Mouse (Mus musculus) 3134 (cell line): Measurements from ENCODE around the gene Lyl1.

Source experiments
- DNase-seq: peaks from one replicate; pipeline ENCODE4 v3.0.0-alpha.2; 2011; ENCODE audit warnings: low spot score; ENCODE audit not compliant: insufficient read length; ENCODE audit errors: extremely low read depth

Gene Lyl1

DNA sequence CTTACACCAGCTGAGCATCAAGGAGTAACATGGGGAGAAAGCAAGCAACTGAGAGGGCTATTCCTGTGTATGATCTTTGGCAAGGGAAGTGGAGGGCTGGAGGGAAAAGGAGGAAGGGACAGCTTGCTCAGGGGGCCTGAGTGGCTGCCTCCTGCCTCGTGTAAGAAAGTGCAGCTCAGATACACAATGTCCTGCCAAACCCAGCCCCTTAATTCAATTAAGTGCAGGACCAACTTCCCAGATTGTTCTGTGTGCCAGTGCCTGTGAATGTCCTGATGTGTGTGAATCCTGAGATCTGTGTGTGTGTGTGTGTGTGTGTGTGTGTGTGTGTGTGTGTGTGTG is 38.1 kb downstream of the Lyl1 start:
- DNase-seq, result no peak

DNA sequence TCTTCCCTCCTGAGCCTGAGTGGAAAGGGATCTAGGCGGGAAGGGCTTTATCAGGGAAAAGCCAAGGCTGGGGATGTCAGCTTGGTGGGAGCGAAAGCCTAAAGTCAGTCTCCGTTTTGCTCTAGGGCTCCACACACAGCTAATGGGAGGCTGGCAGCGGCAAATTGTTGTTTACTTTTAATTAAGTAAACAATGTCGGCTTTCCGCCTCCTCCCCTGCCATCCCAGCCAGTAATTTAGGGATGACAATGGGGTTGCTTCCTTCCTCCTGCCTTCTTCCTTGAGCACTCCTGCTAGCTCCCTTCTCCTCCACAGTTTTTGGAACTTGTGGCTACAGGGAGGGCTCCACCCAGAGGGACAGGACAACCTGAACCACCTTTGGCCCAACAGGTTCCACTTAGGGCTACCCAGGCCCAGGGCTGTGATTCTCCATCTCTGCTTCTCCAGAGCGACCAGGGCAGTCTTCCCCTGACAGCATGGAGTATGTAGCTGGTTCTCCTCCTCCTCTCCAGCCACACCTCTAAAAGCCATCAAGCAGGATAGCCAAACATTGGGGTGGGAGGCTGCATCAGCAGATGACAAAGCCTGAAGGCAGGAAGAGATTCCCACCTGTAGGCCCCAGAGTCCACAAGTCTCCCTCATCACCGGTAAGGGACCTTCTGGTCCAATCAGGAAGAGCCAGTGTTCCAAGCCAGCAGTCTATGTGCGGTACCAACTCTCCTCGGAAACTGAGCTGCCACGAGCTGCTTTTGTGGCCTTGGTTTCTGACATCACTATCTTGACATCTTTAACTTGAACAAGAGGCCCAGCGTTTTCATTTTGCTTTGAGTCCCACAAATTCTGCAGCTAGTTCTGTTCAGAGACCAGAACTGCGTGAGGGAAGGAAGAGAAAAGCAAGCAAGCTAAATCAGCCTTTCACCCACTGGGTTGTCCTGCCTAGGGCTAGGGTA is 39.9 kb downstream of the Lyl1 start:
- DNase-seq, result no peak

DNA sequence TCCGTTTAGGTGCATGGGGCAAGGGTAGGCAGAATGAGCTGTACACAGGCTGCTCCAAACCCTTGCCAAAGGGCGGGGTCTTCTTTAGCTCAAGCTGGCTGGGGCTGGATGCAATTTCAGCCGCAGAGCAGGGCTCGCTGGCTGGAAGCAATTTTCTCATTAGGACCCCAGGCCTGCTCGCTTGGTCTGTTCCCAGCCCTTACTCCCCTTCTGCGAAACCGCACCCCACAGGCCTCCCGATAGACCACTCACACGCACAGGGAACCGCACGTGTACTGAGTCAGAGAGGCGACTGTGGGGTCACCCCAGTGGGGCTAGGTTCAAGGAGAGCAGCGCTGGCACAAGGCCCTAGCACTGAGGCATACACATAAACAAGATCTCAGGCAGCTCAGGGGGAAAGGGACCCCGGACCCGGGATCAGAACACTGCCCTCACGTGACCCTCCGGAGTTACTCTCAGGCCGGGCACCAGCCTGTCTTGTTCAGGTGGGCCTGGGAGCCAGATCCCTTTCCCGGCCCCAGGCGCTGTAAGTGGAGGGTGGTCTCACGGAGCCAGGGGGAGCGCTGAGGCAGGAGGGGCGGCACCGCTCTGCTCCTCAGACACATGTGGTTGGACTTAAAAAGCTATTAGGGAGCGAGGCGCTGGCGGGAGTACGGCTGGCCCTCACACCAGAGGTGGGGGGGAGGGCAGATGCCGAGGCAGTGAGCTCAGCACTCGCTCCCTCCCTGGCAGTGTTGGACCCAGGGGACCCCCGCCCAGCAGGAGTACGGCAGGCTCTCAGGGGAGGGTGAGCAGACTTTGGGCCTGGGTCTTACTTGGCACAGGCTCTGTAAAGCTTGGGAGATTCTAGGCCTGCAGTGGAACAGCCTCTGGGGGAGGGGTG is 41.2 kb downstream of the Lyl1 start:
- DNase-seq, result peak; percentile 87

DNA sequence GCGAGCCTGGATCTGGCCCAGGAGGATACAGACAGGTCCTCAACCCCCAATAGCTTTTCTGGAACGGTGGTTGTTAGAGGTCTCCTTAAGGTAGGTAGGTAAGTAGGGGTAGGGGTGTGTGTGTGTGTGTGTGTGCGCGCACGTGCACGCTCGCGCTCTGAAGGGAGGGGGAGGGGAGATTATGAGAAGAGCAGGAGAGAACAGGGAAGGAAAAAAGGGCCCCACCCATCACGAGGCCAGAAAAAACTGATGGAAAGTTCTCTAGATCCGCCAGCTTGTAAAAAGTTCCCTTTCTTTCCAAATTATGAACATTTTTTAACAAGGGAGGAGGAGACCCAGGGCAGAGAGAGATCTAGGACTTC is 41.8 kb downstream of the Lyl1 start:
- no peak for DNase-seq

DNA sequence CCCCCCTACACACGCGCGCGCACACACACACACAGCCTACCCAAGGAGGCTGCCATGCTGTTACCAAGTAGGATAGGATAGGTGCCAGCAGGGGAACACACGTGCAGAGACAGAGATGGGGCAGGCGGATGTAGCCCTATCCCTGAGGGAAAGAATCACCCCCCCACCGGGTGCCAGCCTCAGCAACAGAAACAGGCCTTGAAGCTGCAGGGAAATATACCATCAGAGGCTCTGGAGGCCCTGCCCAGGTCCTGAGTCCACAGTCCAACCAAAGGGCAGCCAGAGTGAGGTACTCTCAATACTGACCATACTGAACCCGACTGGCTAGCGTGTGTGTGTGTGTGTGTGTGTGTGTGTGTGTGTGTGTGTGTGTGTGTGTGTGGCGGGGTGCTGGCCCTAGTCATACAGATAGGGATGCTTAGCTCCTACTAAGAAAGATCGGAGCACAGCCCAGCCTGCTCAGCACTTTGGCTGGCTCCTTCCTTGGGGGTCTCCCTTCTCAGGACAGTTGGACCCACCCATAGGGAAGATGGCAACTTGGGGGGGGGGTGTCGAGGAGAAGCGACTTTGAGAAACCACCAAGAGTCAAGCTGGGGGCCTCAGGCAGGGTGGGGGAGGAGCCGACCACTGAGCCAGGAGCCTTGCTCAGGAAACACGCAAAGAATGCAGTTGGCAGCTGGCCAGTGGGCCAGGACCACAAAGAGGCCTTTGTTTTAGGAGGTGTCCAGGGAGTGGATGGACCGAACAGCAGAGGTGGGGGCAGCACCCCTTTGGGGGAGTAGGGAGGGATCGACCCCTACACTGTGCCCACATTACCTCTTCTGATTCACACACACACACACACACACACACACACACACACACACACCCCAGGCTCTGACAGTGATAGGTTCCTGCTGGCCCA is 42.5 kb downstream of the Lyl1 start:
- peak; percentile 88 for DNase-seq

DNA sequence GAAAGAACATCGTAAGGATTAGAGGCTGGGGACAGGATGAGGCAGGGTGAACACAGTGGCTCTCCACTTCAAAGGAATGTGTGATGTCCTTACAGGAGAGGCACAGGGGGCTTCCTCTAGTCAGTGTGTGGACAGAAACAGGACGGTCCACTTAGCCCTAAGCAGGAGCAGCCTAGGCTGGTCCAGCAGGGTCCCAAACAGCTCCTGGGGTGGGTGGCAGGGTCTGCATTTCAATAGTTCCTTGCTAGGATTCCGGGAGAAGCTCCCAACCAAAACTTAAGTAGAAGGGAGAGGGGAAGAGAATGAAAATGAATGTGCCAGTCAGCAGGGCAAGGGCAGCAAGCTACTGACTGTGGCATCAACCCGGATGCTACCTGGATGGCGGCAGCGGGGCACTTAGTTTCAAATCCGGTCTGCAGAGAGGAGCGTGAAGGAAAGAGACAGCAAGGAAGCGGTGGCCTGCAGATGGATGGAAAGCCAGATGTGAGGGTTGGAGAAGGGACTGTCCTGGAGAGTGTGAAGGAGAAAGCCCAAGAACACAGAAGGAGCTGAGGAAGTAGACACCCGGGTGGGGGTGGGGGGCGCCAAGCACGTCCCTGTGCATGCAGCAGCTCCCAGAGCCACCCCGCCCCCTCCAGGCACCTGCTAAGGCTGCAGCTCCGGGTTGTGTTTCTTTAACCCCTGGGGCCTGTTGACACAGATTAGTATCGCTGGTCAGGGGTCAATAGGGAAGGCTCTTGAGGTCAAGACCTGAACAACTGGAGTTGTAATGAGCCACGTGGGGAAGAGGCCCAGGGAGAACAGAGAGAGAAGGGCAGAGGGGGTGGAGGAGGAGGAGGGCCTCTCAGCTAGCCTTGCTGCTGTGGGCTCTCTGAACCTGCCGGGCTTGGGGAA is 44.0 kb downstream of the Lyl1 start:
- DNase-seq, result no peak

DNA sequence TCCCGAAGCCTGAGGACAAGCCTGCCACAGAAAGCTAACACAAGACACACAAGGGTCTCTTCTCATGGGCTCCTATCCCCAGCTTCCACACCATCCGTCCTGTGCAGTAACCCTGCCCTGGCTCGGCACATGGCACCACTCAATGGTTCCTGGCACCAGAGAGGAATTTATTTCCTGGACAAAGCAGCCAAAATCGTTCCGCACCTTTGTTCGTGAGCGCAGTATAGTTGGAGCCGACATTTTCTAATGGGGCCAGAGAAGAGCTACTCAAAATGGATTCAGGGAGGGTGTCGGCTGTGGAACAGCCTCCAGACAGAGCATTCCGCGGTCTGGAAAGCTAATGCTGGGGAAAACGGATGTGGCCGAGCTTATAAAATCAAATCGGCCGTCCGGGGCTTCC is 48.3 kb downstream of the Lyl1 start:
- no peak for DNase-seq

DNA sequence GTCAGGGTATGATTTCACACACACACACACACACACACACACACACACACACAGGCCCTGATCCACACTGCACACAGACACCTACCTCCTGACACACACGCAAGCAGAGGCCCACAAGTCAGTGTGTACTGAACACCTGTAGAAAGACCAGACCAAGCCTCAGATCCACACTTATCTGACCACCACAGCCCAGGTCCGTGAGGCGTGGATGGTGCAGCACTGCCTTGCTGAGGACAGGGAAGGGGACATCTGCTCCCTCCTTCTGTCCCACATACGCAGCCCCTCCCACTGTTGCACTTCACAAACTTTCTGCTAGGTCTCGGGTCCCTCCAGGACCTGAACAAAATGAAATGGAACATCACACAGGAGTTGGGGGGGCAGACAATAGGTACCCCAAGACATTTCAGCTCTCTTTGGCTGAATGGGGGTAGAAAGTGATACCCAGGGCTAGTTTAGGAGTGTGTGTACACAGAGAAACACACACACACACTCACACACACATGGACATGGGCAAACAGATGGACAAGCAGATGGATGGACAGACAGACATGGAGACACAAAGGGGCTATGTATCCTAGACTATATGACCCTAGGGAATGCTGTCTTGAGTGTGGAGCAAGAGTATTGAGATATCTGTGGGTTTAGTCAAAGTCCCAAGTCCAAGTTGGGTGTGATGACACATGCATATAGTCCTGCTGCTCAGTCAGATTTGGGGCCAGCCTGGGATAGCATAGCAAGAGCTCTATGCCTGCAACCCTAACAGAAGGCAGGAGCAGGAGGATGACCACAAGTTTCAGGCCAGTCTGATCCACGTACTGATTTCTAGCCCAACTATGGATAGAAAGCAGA is 51.7 kb downstream of the Lyl1 start:
- DNase-seq, result no peak
